Mouse (Mus musculus): ENCODE results near the gene Ranbp3. TPM values are rescaled to one million over a fixed set of nuclear protein-coding genes. Genes with fewer than 3 reads are reported as not detected.

Ranbp3 gene
- 77.9 and 91.6 TPM in 2 replicates for total RNA-seq (2012; rRNA removed)
- 71.5 and 79.5 TPM in 2 replicates for total RNA-seq (2014; rRNA removed)
- 86.0 and 86.8 TPM in 2 replicates for polyA plus RNA-seq (2012; ENCODE audit: insufficient read length, low read depth)

DNA sequence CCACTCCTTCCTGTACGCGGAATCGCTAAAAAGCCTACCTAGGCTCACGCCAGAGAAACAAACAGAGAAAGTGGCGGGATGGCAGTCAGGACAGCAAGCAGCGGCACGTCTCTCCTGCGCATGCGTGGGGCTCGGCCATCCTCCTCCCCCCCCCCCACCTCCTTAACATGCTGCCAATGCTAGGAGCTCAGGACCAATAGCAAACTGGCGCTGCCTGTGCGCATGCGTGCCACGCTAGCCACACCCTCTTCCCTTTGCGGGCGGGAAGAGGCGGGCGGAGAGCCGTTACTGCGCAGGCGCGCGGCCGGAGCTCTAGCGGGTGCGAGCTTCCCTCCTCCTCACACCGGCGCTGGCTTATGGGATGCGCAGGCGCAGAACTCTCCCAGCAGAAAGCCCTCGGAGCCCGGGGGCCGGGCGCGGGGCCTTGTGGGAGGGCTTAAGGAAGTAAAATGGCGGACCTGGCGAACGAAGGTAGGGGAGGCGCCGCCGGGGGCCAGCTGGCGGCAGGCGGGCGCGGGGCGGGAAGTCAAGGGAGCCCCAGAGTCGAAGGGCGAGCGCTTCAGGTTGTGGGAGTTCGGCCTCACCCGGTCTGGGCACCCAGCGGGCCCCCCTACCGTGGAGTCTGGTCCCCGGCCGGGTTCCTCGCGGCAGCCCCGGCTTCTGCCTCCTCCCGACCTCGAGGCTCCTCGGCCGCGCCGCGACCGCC, at the start of gene Ranbp3:
Gene Ranbp3 (plus strand): TSS at position 354 of the 706 bp plus-strand sequence.
- Histone ChIP-seq H3K27me3 (replicated peaks) (no peaks in the 10 kb centered on the region), H3K27ac (ENCODE audit: insufficient read depth, low read depth) (0 out of 2 replicates have a peak within 1 kb of the TSS, but pooled peaks have one; percentile 28), H3K9ac (ENCODE audit: insufficient read depth, low read depth) (peak within 1 kb of the TSS; percentile 96), H3K79me2 (replicated peaks; ENCODE audit: control insufficient read depth, extremely low read depth, insufficient read depth, poor library complexity, severe bottlenecking) (peaks cover 47% of the 10 kb centered on the region), H3K4me2 (ENCODE audit: insufficient read depth, low read depth, poor library complexity, severe bottlenecking) (peak within 1 kb of the TSS; percentile 90), H3K36me3 (replicated peaks in 1 of 2; ENCODE audit: control insufficient read depth in 1 of 2, insufficient read depth in 1 of 2, low read length in 1 of 2) (peaks cover 17 to 33% of the 10 kb centered on the region in 2 experiments), H3K4me3 (replicated peaks in 1 of 3; ENCODE audit: low read depth in 2 of 3, low read length in 2 of 3, poor library complexity in 1 of 3) (peak within 1 kb of the TSS; percentile 90 to 98 (median 94)), H3K9me3 (replicated peaks; ENCODE audit: low read length) (no peaks in the 10 kb centered on the region), H3K4me1 (ENCODE audit: control insufficient read depth in 1 of 2, insufficient read depth in 2 of 2) (peaks cover 0 to 44% of the 10 kb centered on the region in 2 experiments; a peak in 3 of 4 replicates)
- in situ Hi-C loops (cut with MboI; ENCODE audit: low pct_ligation_motif_present, low pct_unique_long_range_greater_than_20kb, low sequenced_read_pairs) (no loop called here), dilution Hi-C loops (cut with MboI; ENCODE audit: extremely low pct_ligation_motif_present, extremely low pct_unique_long_range_greater_than_20kb, low sequenced_read_pairs) (no loop called here)
- DNase-seq (ENCODE audit: extremely low read depth) = peak; percentile 99
- TF ChIP-seq ZMIZ1 (IDR thresholded peaks at IDR 0.05; ENCODE audit: low read depth, low read length) = no peak; the same call in 1 of the 2 replicates
- TF ChIP-seq POLR2AphosphoS2 (IDR thresholded peaks at IDR 0.05; ENCODE audit: low read depth, low read length) = peak; percentile 67; the same call in 1 of the 2 replicates
- TF ChIP-seq ZC3H11A (IDR thresholded peaks at IDR 0.05; ENCODE audit: low read depth, low read length) = no peak
- TF ChIP-seq ELF1 (IDR thresholded peaks at IDR 0.05; ENCODE audit: low read depth, low read length) = peak; percentile 85
- no peak for TF ChIP-seq USF1 (IDR thresholded peaks at IDR 0.05; ENCODE audit: low read depth, low read length)
- 0 out of 2 replicates have a peak, but pooled peaks have one; percentile 15 for TF ChIP-seq MXI1 (IDR thresholded peaks at IDR 0.05; ENCODE audit: low read depth, low read length)
- TF ChIP-seq SMC3 (IDR thresholded peaks at IDR 0.05; ENCODE audit: low read depth, low read length) = no peak
- TF ChIP-seq E2F4 (IDR thresholded peaks at IDR 0.05; ENCODE audit: insufficient replicate concordance, low read depth, low read length) = peak; percentile 68; the same call in 1 of the 2 replicates
- TF ChIP-seq HCFC1 (IDR thresholded peaks at IDR 0.05; ENCODE audit: low read depth, low read length) = peak; percentile 74
- no peak for TF ChIP-seq CTCF (conservative IDR thresholded peaks at IDR 0.05 in 1 of 2, IDR thresholded peaks at IDR 0.05 in 1 of 2; ENCODE audit: low read depth in 2 of 2, low read length in 2 of 2)
- 0 out of 2 replicates have a peak, but pooled peaks have one; percentile 33 for TF ChIP-seq KAT2A (IDR thresholded peaks at IDR 0.05; ENCODE audit: insufficient replicate concordance, low read length)
- no peak for TF ChIP-seq JUND (conservative IDR thresholded peaks at IDR 0.05; ENCODE audit: low read depth, low read length)
- TF ChIP-seq ZNF384 (IDR thresholded peaks at IDR 0.05; ENCODE audit: low read depth, low read length) = no peak
- peak; percentile 84 for TF ChIP-seq POLR2A (IDR thresholded peaks at IDR 0.05; ENCODE audit: low read depth, low read length)
- no peak for TF ChIP-seq BHLHE40 (IDR thresholded peaks at IDR 0.05; ENCODE audit: low read depth, low read length)
- TF ChIP-seq MAZ (IDR thresholded peaks at IDR 0.05; ENCODE audit: low read depth, low read length) = peak; percentile 51; the same call in 1 of the 2 replicates
- no peak for TF ChIP-seq GABPA (IDR thresholded peaks at IDR 0.05; ENCODE audit: insufficient replicate concordance, low read depth, low read length)
- TF ChIP-seq UBTF (IDR thresholded peaks at IDR 0.05; ENCODE audit: low read depth, low read length) = peak; percentile 89; the same call in 1 of the 2 replicates
- TF ChIP-seq ZKSCAN1 (IDR thresholded peaks at IDR 0.05; ENCODE audit: borderline replicate concordance, low read depth, low read length) = no peak
- peak; percentile 100 for TF ChIP-seq NRF1 (IDR thresholded peaks at IDR 0.05; ENCODE audit: low read depth, low read length)
- peak; percentile 49; the same call in 1 of the 2 replicates for TF ChIP-seq CHD2 (IDR thresholded peaks at IDR 0.05; ENCODE audit: low read length)
- 0 out of 2 replicates have a peak, but pooled peaks have one; percentile 49 for TF ChIP-seq SIN3A (IDR thresholded peaks at IDR 0.05; ENCODE audit: low read length)
- peak; percentile 18; the same call in 1 of the 2 replicates for TF ChIP-seq MAX (IDR thresholded peaks at IDR 0.05; ENCODE audit: low read length)
- TF ChIP-seq TBP (conservative IDR thresholded peaks at IDR 0.05; ENCODE audit: low read depth, low read length) = peak; percentile 74; the same call in 1 of the 2 replicates
- peak; percentile 98 for TF ChIP-seq TCF12 (IDR thresholded peaks at IDR 0.05; ENCODE audit: low read depth, low read length)
- TF ChIP-seq MYC (IDR thresholded peaks at IDR 0.05; ENCODE audit: low read depth, low read length) = no peak
- TF ChIP-seq JUN (IDR thresholded peaks at IDR 0.05; ENCODE audit: insufficient read depth, low read depth, low read length) = no peak
- TF ChIP-seq NELFE (IDR thresholded peaks at IDR 0.05; ENCODE audit: low read depth, low read length) = peak; percentile 74
- TF ChIP-seq RAD21 (IDR thresholded peaks at IDR 0.05; ENCODE audit: low read depth, low read length) = no peak
- no peak for TF ChIP-seq MAFK (IDR thresholded peaks at IDR 0.05; ENCODE audit: insufficient replicate concordance, low read length)
- no peak for TF ChIP-seq USF2 (conservative IDR thresholded peaks at IDR 0.05; ENCODE audit: low read depth, low read length)
- no peak for TF ChIP-seq RCOR1 (conservative IDR thresholded peaks at IDR 0.05; ENCODE audit: low read depth, low read length)
- no peak for TF ChIP-seq ETS1 (conservative IDR thresholded peaks at IDR 0.05; ENCODE audit: low read depth, low read length)
- TF ChIP-seq CHD1 (IDR thresholded peaks at IDR 0.05; ENCODE audit: low read depth, low read length) = no peak
- no peak; the same call in 1 of the 2 replicates for TF ChIP-seq MEF2A (IDR thresholded peaks at IDR 0.05; ENCODE audit: borderline replicate concordance, low read depth, low read length)
- no peak for TF ChIP-seq EP300 (IDR thresholded peaks at IDR 0.05; ENCODE audit: low read length)
- TF ChIP-seq PAX5 (IDR thresholded peaks at IDR 0.05; ENCODE audit: low read length) = no peak
- peak; percentile 31 for TF ChIP-seq IRF4 (IDR thresholded peaks at IDR 0.05; ENCODE audit: low read depth, low read length)

All from CH12.LX (cell line).